Mouse (Mus musculus) limb, embryonic 12.5 days (tissue): ENCODE measurements at regions not wholly inside any gene's neighbourhood (a gene's known extent, or its start where the extent isn't known, plus 50 kb on each side); places are given as distances from the start of the nearest gene placed in this dataset.

Experiments
- ATAC-seq: fragments of 200-750 bp; cut with Nextera tagmentation; 2 replicates; pipeline ENCODE4 v1.8.0; 2017; ENCODE audit warnings: low read depth, moderate TSS enrichment; ENCODE audit not compliant: insufficient number of reproducible peaks, insufficient read depth, low FRiP score, low TSS enrichment
- H3K27ac ChIP-seq: fragments of 300-500 bp; sonication (generic); 2 replicates; pipeline ENCODE4 v1.5.1; 2016; ENCODE audit warnings: mild to moderate bottlenecking, moderate library complexity
- H3K27me3 ChIP-seq: fragments of 300-500 bp; sonication (generic); 2 replicates; pipeline ENCODE4 v1.6.1; 2016; ENCODE audit warnings: mild to moderate bottlenecking, moderate library complexity
- H3K36me3 ChIP-seq: fragments of 300-500 bp; sonication (generic); 2 replicates; pipeline ENCODE4 v1.6.1; 2016; ENCODE audit warnings: mild to moderate bottlenecking, moderate library complexity
- H3K4me1 ChIP-seq: fragments of 300-500 bp; sonication (generic); replicated peaks from 2 replicates; pipeline ENCODE4 v1.6.1; 2016
- H3K4me2 ChIP-seq: fragments of 300-500 bp; sonication (generic); 2 replicates; pipeline ENCODE4 v1.6.1; 2016; ENCODE audit warnings: mild to moderate bottlenecking, moderate library complexity
- H3K4me3 ChIP-seq: fragments of 300-500 bp; sonication (generic); replicated peaks from 2 replicates; pipeline ENCODE4 v1.5.1; 2016; ENCODE audit warnings: mild to moderate bottlenecking
- H3K9ac ChIP-seq: fragments of 300-500 bp; sonication (generic); replicated peaks from 2 replicates; pipeline ENCODE4 v1.6.1; 2016; ENCODE audit warnings: mild to moderate bottlenecking, moderate library complexity
- H3K9me3 ChIP-seq: fragments of 300-500 bp; sonication (generic); 2 replicates; pipeline ENCODE4 v1.6.1; 2016; ENCODE audit warnings: mild to moderate bottlenecking, moderate library complexity
- WGBS: fragments of 180-500 bp; shearing (Covaris S2); methylation state at CpG from one replicate; pipeline ENCODE4 v1.1.7; 2016; 5-methylcytosine and 5-hydroxymethylcytosine counted together

DNA sequence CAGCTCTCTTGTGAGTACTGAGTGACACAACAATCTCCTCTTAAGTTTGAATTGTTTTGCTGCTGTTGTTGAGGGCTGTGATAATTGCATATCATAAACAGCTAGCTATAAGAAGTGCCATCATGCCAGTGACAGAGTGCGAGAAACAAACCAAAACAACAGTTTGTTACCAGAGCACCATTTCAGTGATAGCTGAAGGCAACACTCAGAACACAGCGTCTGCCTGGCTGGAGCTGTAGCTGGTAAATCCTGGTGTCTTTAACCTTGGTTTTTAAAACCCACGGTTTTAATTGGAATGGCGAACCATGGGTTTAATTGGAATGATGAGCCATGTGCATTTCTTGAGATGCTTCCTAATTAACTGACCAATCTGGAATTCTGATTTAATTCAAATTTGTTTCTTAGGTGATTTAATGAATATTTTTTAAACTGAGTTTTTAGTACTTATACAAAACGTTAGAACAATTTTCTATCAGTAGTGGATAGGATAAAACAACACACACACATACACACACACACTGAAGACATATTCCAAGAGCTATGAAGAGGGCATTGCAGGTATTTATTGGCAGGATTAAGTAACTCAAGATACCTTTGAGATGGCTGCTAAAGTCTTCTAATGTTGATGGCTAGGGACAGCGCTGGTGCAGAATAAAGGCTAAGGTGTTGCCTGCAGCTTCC, 284.2 kb upstream of the Emcn start:
- WGBS: 59% methylated on average over 6 of the region's 6 CpGs
- ATAC-seq: no peak
- no peak overlapping the region for H3K4me3 ChIP-seq
- H3K4me1 ChIP-seq: peaks cover 6% of the 10 kb centered on the region
- no peaks in the 10 kb centered on the region for H3K9me3 ChIP-seq
- no peak overlapping the region for H3K9ac ChIP-seq
- H3K36me3 ChIP-seq: no peaks in the 10 kb centered on the region
- no peak overlapping the region for H3K27ac ChIP-seq
- no peak overlapping the region for H3K4me2 ChIP-seq
- no peaks in the 10 kb centered on the region for H3K27me3 ChIP-seq

DNA sequence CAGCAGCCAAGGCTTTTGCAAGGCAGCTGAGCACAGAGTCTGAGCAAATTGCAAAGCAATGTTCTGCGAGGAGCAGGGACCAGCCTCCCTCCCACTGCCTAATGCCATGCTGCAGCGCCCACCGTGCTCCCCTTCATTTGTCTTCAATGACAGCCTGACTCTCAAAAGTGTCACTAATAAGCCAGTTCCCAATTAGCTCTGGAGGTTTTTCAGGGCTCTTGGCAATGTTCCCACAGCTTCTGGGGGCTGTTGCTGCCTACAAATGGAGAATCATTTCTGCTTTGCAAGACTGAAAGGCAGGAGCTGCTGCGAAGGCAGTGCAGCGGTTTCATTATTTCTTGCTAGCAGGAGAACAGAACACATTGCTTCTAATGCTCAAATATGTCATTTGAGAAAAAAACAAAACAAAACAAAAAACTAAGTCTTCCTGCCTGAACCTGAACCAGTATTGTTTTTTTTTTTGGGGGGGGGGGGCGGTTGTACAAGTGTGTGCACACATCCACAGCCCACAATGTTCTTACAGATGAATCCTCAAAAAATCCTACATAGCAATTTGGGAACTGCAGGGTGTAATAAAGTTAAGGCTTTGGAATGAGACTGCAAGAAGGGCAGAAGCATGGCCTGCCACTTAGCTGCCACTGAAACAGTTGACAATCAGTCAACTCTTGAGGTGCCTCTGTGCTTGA, 283.5 kb upstream of the Emcn start:
- peak overlapping the region; percentile 26; the same call in 1 of the 2 replicates for H3K4me2 ChIP-seq
- 52% methylated on average over 6 of the region's 6 CpGs for WGBS
- no peak overlapping the region for H3K27ac ChIP-seq
- H3K36me3 ChIP-seq: no peaks in the 10 kb centered on the region
- no peak overlapping the region for H3K9ac ChIP-seq
- peaks cover 6% of the 10 kb centered on the region for H3K4me1 ChIP-seq
- no peak overlapping the region for H3K4me3 ChIP-seq
- ATAC-seq: no peak
- no peaks in the 10 kb centered on the region for H3K9me3 ChIP-seq
- no peaks in the 10 kb centered on the region for H3K27me3 ChIP-seq

DNA sequence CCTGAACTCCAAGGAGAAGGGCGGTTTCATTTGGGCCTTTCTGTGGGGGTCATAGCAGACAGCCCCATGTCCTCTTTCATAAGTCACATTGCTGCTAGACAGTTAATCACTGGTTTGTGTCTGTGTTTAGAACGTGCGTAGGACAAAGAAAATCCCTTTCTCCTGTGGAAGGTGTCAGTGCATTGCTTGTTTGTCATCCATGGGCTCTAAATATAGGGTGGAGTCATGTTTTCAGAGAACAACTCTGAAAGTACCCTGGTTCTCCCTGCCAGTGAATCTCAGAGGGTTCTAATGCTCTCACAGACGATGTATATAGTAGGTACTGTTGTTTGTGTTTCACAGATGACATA, 283.0 kb upstream of the Emcn start:
- WGBS: 88% methylated on average over 4 of the region's 4 CpGs
- Histone ChIP-seq H3K9ac (no peak overlapping the region), H3K27me3 (no peaks in the 10 kb centered on the region), H3K4me1 (peaks cover 6% of the 10 kb centered on the region), H3K36me3 (no peaks in the 10 kb centered on the region), H3K27ac (no peak overlapping the region), H3K4me2 (no peak overlapping the region), H3K9me3 (no peaks in the 10 kb centered on the region), H3K4me3 (no peak overlapping the region)
- ATAC-seq: no peak

DNA sequence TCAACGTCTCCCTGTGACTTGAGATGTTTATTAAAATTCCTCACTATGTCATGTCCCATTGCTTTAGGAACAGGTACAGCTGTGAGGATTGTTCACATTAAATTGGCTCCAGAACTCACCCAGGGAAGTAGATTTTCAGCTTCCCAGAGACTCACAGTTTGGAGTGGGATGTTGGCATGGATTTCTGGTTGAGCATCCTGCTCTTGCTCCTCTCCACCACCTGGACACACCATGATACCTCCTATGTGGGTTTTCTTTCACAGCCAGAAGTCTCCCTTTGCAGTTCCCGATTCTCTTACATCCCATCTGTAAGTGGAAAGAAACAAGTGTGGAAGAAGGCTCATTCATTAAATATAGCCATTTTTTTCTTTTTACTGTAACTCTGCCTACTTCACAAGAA, 278.8 kb upstream of the Emcn start:
- WGBS: 77% methylated on average over 2 of the region's 2 CpGs
- no peak for ATAC-seq
- no peaks in the 10 kb centered on the region for H3K36me3 ChIP-seq
- peaks cover 4% of the 10 kb centered on the region for H3K4me1 ChIP-seq
- no peaks in the 10 kb centered on the region for H3K27me3 ChIP-seq
- H3K9me3 ChIP-seq: no peaks in the 10 kb centered on the region
- H3K4me2 ChIP-seq: no peak overlapping the region
- no peak overlapping the region for H3K9ac ChIP-seq
- H3K4me3 ChIP-seq: no peak overlapping the region
- no peak overlapping the region for H3K27ac ChIP-seq

DNA sequence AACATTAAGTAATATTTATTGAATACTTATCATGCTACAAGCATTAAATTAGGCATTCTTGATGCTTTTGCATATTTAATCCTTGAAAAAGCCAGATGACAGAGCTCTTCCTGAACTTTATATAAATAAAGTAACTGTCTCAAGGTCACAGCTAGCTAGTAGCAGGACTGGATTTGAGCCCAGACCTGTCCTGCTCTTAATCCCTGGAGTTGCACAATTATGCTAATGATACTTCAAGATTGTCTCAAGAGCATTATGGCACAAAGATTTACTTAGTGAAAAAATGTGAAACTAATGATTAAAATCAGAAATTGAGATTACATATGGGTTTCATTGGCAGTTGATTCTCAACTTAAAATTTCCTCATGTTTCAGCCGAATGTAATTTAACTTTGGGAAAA, 273.5 kb upstream of the Emcn start:
- Histone ChIP-seq H3K27me3 (no peaks in the 10 kb centered on the region), H3K36me3 (no peaks in the 10 kb centered on the region), H3K4me3 (no peak overlapping the region), H3K27ac (no peak overlapping the region), H3K9me3 (no peaks in the 10 kb centered on the region), H3K4me2 (no peak overlapping the region), H3K4me1 (no peaks in the 10 kb centered on the region), H3K9ac (no peak overlapping the region)
- WGBS: 84% methylated on average over 1 of the region's 1 CpGs
- no peak for ATAC-seq

DNA sequence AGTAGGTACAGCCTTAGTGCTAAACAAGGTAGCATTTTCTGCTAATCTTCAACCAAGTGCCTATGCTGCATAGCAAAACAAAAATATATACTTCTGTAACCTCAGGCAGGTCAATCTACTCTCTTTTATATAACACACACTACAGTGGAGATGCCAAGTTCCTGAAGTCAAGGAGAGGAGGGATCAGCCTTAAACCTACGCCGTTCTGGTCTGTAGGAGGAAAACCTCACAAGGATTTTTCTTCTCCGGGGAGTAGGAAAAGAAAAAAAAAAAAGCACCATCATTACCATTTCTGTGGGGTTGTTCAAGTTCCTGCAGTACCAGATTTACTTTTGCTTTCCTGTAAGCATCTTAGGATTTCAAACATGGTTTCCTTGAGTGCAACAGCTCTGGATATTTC, 271.5 kb upstream of the Emcn start:
- Histone ChIP-seq H3K4me3 (no peak overlapping the region), H3K4me1 (no peaks in the 10 kb centered on the region), H3K4me2 (no peak overlapping the region), H3K9me3 (no peaks in the 10 kb centered on the region), H3K27ac (no peak overlapping the region), H3K9ac (no peak overlapping the region), H3K27me3 (no peaks in the 10 kb centered on the region), H3K36me3 (no peaks in the 10 kb centered on the region)
- no peak for ATAC-seq
- WGBS: 88% methylated on average over 3 of the region's 3 CpGs

DNA sequence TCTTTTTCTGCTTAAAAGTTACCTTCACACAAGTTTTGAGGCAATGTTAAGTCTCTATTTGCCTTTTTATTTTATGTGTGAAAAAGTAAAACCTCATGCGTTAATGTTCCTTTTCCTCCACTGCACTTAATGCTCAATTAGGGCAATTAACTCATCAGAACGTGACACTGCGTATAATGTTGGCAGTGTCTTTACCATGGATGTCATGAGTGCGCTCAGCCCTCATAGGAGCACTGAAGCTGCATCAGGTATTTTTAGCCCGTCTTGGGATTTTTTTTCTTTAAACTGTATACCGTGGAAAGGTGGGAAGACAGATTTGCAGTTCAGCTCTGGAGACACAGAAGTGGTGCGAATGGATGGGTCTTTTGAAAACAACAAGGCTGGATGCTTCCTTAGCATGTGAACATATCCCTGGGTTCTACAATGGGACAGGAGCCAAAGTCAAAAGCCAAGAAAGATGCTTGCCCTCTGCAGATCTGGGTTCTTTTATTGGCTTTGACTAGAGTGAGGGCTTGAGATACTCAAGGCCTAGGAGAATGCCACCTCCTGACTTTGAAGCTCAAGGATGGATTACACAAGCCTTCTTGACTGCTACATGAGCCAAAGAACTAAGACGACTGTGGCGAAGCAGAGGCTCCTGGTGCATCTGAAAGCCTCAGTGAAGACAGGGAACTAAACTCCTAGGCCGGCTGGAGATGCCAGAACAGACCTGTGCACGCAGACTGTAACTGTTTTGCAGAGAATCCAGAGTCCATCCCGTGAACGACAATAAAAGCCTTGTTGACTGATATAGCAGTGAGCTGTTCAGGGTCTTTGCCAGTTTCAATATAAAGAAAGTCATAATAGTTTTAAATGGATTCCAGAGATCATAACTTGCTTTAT, 262.9 kb upstream of the Emcn start:
- Histone ChIP-seq H3K9me3 (no peaks in the 10 kb centered on the region), H3K27me3 (no peaks in the 10 kb centered on the region), H3K4me2 (no peak overlapping the region), H3K27ac (no peak overlapping the region), H3K4me1 (no peaks in the 10 kb centered on the region), H3K36me3 (no peaks in the 10 kb centered on the region), H3K9ac (no peak overlapping the region), H3K4me3 (no peak overlapping the region)
- ATAC-seq: no peak
- 85% methylated on average over 13 of the region's 13 CpGs for WGBS

DNA sequence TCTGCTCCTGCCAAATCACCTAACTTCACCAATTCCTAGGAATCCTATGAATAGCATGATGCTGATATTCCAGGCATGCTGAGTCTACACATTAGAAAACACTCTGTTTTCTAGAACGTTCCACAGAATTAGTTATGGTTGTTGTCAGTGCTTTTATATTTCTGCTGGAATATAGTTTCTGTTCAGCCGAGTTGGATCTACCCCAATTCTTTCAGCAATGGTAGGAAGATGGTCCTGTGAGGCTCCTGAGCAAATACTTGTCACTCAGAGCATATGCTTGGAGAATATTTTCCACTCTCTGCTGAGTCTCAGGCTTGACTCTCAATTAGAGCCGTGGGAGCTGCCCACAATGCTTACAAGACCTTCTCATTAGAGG, 262.3 kb upstream of the Emcn start:
- no peak overlapping the region for H3K27ac ChIP-seq
- no peak overlapping the region for H3K9ac ChIP-seq
- H3K9me3 ChIP-seq: no peaks in the 10 kb centered on the region
- no peaks in the 10 kb centered on the region for H3K27me3 ChIP-seq
- H3K36me3 ChIP-seq: no peaks in the 10 kb centered on the region
- H3K4me3 ChIP-seq: no peak overlapping the region
- no peaks in the 10 kb centered on the region for H3K4me1 ChIP-seq
- WGBS: 86% methylated on average over 3 of the region's 3 CpGs
- no peak for ATAC-seq
- no peak overlapping the region for H3K4me2 ChIP-seq

DNA sequence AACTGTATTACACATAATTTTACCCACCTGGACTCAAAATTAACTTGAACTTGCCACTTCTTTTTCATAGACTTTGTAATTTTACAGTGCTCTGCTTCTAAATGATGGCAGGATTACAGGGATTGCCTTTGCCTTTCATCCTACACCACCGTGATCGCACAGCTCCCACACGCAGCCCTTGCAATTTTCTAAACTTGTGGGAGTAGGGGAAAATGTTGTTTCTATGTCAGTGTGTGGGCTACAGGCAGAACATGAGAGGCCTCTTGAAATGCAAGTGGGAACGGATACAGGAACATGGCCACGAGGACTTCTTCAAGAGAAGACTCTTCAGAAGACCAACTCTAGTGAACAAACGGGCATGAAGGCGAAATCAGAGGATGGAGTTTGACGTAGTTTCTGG, 254.0 kb upstream of the Emcn start:
- H3K9ac ChIP-seq: no peak overlapping the region
- 84% methylated on average over 8 of the region's 8 CpGs for WGBS
- no peak overlapping the region for H3K27ac ChIP-seq
- H3K4me2 ChIP-seq: no peak overlapping the region
- no peaks in the 10 kb centered on the region for H3K36me3 ChIP-seq
- ATAC-seq: no peak
- no peaks in the 10 kb centered on the region for H3K4me1 ChIP-seq
- H3K4me3 ChIP-seq: no peak overlapping the region
- H3K9me3 ChIP-seq: no peaks in the 10 kb centered on the region
- no peaks in the 10 kb centered on the region for H3K27me3 ChIP-seq

DNA sequence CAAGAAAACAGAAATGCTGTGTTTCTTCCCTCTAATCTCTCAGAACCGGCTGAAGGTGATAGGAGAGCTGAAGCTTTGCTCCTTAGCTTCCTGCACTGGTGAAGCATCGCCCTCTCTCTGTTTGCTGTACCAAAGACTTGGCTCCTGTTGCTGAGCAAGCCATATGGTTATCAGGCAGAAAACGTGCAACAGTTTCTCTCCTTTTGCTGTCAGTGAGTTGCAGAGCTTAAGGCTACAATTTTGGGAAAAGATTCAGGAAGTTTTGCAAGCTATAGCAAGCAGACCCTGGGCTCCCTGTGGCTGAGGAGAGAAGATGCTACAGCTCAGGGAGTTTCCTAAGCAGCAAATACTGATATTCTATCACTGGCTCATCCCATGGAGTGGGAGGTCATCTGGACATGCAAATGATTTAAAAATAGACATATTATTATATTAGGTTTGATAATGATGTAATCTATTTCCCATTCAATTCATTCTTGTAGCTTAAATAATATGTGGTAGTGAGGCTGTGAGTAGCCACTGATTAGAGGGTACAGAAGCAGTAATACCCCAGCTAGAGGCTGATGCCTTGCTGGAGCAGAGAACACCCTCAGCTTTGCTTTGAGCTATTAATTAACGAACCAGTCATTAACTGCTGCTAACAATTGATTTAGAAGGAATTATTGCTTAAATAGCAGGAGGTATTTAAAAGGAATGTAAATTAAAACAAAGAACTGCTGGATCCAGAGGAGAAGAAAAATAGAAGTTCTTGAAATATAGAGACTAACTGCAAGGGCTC, 240.1 kb upstream of the Emcn start:
- Histone ChIP-seq H3K36me3 (no peaks in the 10 kb centered on the region), H3K4me3 (no peak overlapping the region), H3K9ac (no peak overlapping the region), H3K27me3 (no peaks in the 10 kb centered on the region), H3K27ac (no peak overlapping the region), H3K4me1 (no peaks in the 10 kb centered on the region), H3K4me2 (no peak overlapping the region), H3K9me3 (no peaks in the 10 kb centered on the region)
- WGBS: 49% methylated on average over 4 of the region's 4 CpGs
- ATAC-seq: no peak

DNA sequence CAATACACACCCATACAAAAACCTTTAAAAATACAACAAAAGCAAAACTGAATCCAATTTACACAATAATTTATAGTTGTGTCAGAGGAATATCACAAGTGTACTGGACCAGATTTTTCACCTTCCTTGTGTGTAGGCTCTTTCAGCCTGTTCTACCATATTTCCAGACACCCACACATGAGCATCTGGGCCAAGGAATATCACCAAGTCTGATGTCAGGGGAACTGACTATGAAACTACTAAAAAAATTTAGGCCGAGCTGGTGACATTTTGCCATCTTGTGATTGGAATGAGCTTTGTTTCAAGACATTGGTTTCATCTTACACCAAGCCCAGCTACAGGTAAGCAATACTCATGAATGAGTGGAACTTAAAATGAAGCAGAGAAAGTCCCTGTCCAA, 234.9 kb upstream of the Emcn start:
- H3K27ac ChIP-seq: no peak overlapping the region
- H3K4me3 ChIP-seq: no peak overlapping the region
- no peaks in the 10 kb centered on the region for H3K9me3 ChIP-seq
- no peaks in the 10 kb centered on the region for H3K36me3 ChIP-seq
- H3K4me2 ChIP-seq: no peak overlapping the region
- H3K4me1 ChIP-seq: no peaks in the 10 kb centered on the region
- WGBS: 93% methylated on average over 1 of the region's 1 CpGs
- no peak for ATAC-seq
- no peaks in the 10 kb centered on the region for H3K27me3 ChIP-seq
- H3K9ac ChIP-seq: no peak overlapping the region
